Mouse (Mus musculus): ENCODE measurements at regions not wholly inside any gene's neighbourhood (a gene's known extent, or its start where the extent isn't known, plus 50 kb on each side); places are given as distances from the start of the nearest gene placed in this dataset.

GRCm38 (mm10) chr9:51379589-51379988 lies 50.9 kb upstream of the 1810046K07Rik start:
- no peak for DNase-seq

- no peak for DNase-seq
Measured at GRCm38 (mm10) chr9:51393921-51394320, 65.2 kb upstream of the 1810046K07Rik start.

GRCm38 (mm10) chr9:51394372-51394771 lies 65.7 kb upstream of the 1810046K07Rik start:
- peak; percentile 78 for DNase-seq

- peak; percentile 35 for DNase-seq
Measured at GRCm38 (mm10) chr9:51396801-51397200, 68.1 kb upstream of the 1810046K07Rik start.

- DNase-seq = no peak
Measured at GRCm38 (mm10) chr9:51397589-51398220, 69.0 kb upstream of the 1810046K07Rik start.

GRCm38 (mm10) chr9:51398886-51399285 lies 70.2 kb upstream of the 1810046K07Rik start:
- no peak for DNase-seq

GRCm38 (mm10) chr9:51399356-51399755 lies 70.6 kb upstream of the 1810046K07Rik start:
- DNase-seq = no peak

GRCm38 (mm10) chr9:51401779-51402178 lies 73.1 kb upstream of the 1810046K07Rik start:
- DNase-seq = no peak

GRCm38 (mm10) chr9:51407978-51408377 lies 79.3 kb upstream of the 1810046K07Rik start:
- DNase-seq = peak; percentile 20

- DNase-seq = no peak
Measured at GRCm38 (mm10) chr9:51418923-51419482, 90.3 kb upstream of the 1810046K07Rik start.

- DNase-seq = no peak
Measured at GRCm38 (mm10) chr9:51422553-51422952, 93.8 kb upstream of the 1810046K07Rik start.

- DNase-seq = peak; percentile 75
Measured at GRCm38 (mm10) chr9:51423341-51423740, 94.6 kb upstream of the 1810046K07Rik start.

- no peak for DNase-seq
Measured at GRCm38 (mm10) chr9:51430426-51430825, 101.7 kb upstream of the 1810046K07Rik start.

- no peak for DNase-seq
Measured at GRCm38 (mm10) chr9:51437130-51437529, 108.4 kb upstream of the 1810046K07Rik start.

- peak; percentile 61 for DNase-seq
Measured at GRCm38 (mm10) chr9:51441773-51442381, 113.2 kb upstream of the 1810046K07Rik start.

- DNase-seq = no peak
Measured at GRCm38 (mm10) chr9:51455690-51456089, 127.0 kb upstream of the 1810046K07Rik start.

GRCm38 (mm10) chr9:51462463-51463024 lies 133.8 kb upstream of the 1810046K07Rik start:
- DNase-seq = no peak

- no peak for DNase-seq
Measured at GRCm38 (mm10) chr9:51470031-51470430, 141.3 kb upstream of the 1810046K07Rik start.

- DNase-seq = no peak
Measured at GRCm38 (mm10) chr9:51476511-51477056, 147.9 kb upstream of the 1810046K07Rik start.

GRCm38 (mm10) chr9:51487840-51488239 lies 159.1 kb upstream of the 1810046K07Rik start:
- DNase-seq = no peak

- DNase-seq = no peak
Measured at GRCm38 (mm10) chr9:51507265-51507913, 178.7 kb upstream of the 1810046K07Rik start.

- DNase-seq = peak; percentile 83
Measured at GRCm38 (mm10) chr9:51517643-51518042, 188.9 kb upstream of the 1810046K07Rik start.

GRCm38 (mm10) chr9:51518376-51518775 lies 189.7 kb upstream of the 1810046K07Rik start:
- DNase-seq = peak; percentile 18

Measured in layer of hippocampus, adult 9-11 months (tissue).